Mouse (Mus musculus) gastrocnemius, postnatal 25 days (tissue): ENCODE data around the gene Tmem141. TPM values are rescaled to one million over a fixed set of nuclear protein-coding genes. Genes with fewer than 3 reads are reported as not detected.
A peak's percentile ranks its signal among the peaks of the same experiment; 100 is the strongest.

Experiments used
- DNase-seq: peaks from one replicate; pipeline ENCODE4 v3.0.0; 2022
- total RNA-seq, 2 experiments: library from RNA; stranded (reverse); gene quantifications; 1 replicate in 1 of 2; 2 replicates in 1 of 2; pipeline ENCODE4 v1.2.3; 2021

The Tmem141 gene
- total RNA-seq, 2 experiments from 2014 or later: 15.2 to 16.4 TPM

GRCm38 (mm10) chr2:25577951-25578795 is 43.6 kb downstream of the Tmem141 start:
- DNase-seq: no peak

GRCm38 (mm10) chr2:25576965-25577891 is 44.6 kb downstream of the Tmem141 start:
- no peak for DNase-seq

- DNase-seq: no peak
These were observed 45.6 kb downstream of the Tmem141 start for GRCm38 (mm10) chr2:25576028-25576850.

GRCm38 (mm10) chr2:25575432-25576027 is 46.3 kb downstream of the Tmem141 start:
- no peak for DNase-seq

- DNase-seq: peak; percentile 96
These were observed 47.0 kb downstream of the Tmem141 start, which contains the start of the genes Mamdc4 and Phpt1 for GRCm38 (mm10) chr2:25574579-25575431. Mamdc4 (minus strand) TSS chr2:25574845. Phpt1 (minus strand) TSS chr2:25575224.

- DNase-seq: no peak
These were observed 47.7 kb downstream of the Tmem141 start for GRCm38 (mm10) chr2:25574136-25574535.

GRCm38 (mm10) chr2:25573068-25573467 is 48.7 kb downstream of the Tmem141 start:
- no peak for DNase-seq

GRCm38 (mm10) chr2:25571221-25571620 is 50.6 kb downstream of the Tmem141 start:
- DNase-seq: no peak

Other genes starting within 250 kb of the Tmem141 start
- under 1 TPM; 0.19 to 0.33 TPM for gene Sapcd2, start 249.7 kb downstream of the Tmem141 start, total RNA-seq
- gene Entpd2, start 226.1 kb downstream of the Tmem141 start, total RNA-seq: 1 to 10 TPM; 9.1 to 9.4 TPM
- 10 to 100 TPM; 15.0 to 25.1 TPM for gene Npdc1, start 222.7 kb downstream of the Tmem141 start, total RNA-seq
- gene Fut7, start 198.7 kb downstream of the Tmem141 start, total RNA-seq: not detected
- 10 to 100 TPM; 12.5 to 16.2 TPM for gene Abca2, start 193.3 kb downstream of the Tmem141 start, total RNA-seq
- under 1 TPM; 0.35 to 0.64 TPM for gene Clic3, start 165.2 kb downstream of the Tmem141 start, total RNA-seq
- 10 to 100 TPM; 13.7 to 16.2 TPM for gene Paxx, start 160.9 kb downstream of the Tmem141 start, total RNA-seq
- gene Ptgds, start 152.0 kb downstream of the Tmem141 start, total RNA-seq: not detected
- not detected for gene Lcn12, start 128.1 kb downstream of the Tmem141 start, total RNA-seq
- 10 to 100 TPM; 77.2 to 77.4 TPM for gene Fbxw5, start 121.3 kb downstream of the Tmem141 start, total RNA-seq
- 1 to 10 TPM in 1 of 2 experiments, under 1 TPM in 1; 0.86 to 1.3 TPM for gene C8g, start 120.3 kb downstream of the Tmem141 start, total RNA-seq
- 10 to 100 TPM; 10.5 to 10.9 TPM for gene Traf2, start 75.1 kb downstream of the Tmem141 start, total RNA-seq
- 100 to 1,000 TPM; 142 to 162 TPM for gene Edf1, start 64.2 kb downstream of the Tmem141 start, total RNA-seq
- gene Mamdc4, start 47.2 kb downstream of the Tmem141 start, total RNA-seq: 1 to 10 TPM; 1.7 to 3.2 TPM
- gene Phpt1, start 46.8 kb downstream of the Tmem141 start, total RNA-seq: 10 to 100 TPM; 50.1 to 53.7 TPM
- gene Ajm1, start 40.2 kb downstream of the Tmem141 start, total RNA-seq: not detected
- 10 to 100 TPM; 63.5 to 67.8 TPM for gene Rabl6, start 13.5 kb downstream of the Tmem141 start, total RNA-seq
- gene Ccdc183, start 4.3 kb downstream of the Tmem141 start, total RNA-seq: not detected
- gene Fcna, start 6.0 kb upstream of the Tmem141 start, total RNA-seq: 1 to 10 TPM; 3.9 to 8.5 TPM
- 10 to 100 TPM in 1 of 2 experiments, 1 to 10 TPM in 1; 5.7 to 20.3 TPM for gene Lcn8, start 31.1 kb upstream of the Tmem141 start, total RNA-seq
- gene Lcn5, start 35.9 kb upstream of the Tmem141 start, total RNA-seq: not detected
- gene Lcn6, start 54.8 kb upstream of the Tmem141 start, total RNA-seq: not detected
- gene Lcn10, start 60.7 kb upstream of the Tmem141 start, total RNA-seq: not detected
- not detected for gene Obp2a, start 78.0 kb upstream of the Tmem141 start, total RNA-seq
- 10 to 100 TPM in 1 of 2 experiments, 1 to 10 TPM in 1; 8.4 to 11.2 TPM for gene Bmyc, start 84.7 kb upstream of the Tmem141 start, total RNA-seq
- not detected for gene Obp2b, start 115.0 kb upstream of the Tmem141 start, total RNA-seq
- gene Lcn3, start 143.6 kb upstream of the Tmem141 start, total RNA-seq: not detected
- not detected for gene Lcn11, start 155.0 kb upstream of the Tmem141 start, total RNA-seq
- gene Gm13539, start 160.3 kb upstream of the Tmem141 start, total RNA-seq: not detected
- gene Glt6d1, start 193.8 kb upstream of the Tmem141 start, total RNA-seq: not detected
- gene Lcn9, start 201.1 kb upstream of the Tmem141 start, total RNA-seq: not detected
- gene Sohlh1, start 225.2 kb upstream of the Tmem141 start, total RNA-seq: not detected
- under 1 TPM in 1 of 2 experiments, not detected in 1; 0.27 TPM for gene Kcnt1, start 241.7 kb upstream of the Tmem141 start, total RNA-seq